Mouse (Mus musculus) liver, adult (tissue): Measurements from ENCODE around the gene Gm45785.

Experiments used
- GATA4 ChIP-seq: IDR thresholded peaks from 2 replicates; pipeline ENCODE4 v1.6.1; 2014; ENCODE audit warnings: mild to moderate bottlenecking, low read length; ENCODE audit not compliant: insufficient replicate concordance

Gene Gm45785

GRCm38 (mm10) chr7:140855860-140856784 lies at the start of gene Gm45785:
Gene Gm45785 (minus strand): TSS chr7:140856331.
- no peak for TF ChIP-seq GATA4

GRCm38 (mm10) chr7:140905642-140906081 lies 49.5 kb upstream of the Gm45785 start:
- no peak for TF ChIP-seq GATA4

DNA sequence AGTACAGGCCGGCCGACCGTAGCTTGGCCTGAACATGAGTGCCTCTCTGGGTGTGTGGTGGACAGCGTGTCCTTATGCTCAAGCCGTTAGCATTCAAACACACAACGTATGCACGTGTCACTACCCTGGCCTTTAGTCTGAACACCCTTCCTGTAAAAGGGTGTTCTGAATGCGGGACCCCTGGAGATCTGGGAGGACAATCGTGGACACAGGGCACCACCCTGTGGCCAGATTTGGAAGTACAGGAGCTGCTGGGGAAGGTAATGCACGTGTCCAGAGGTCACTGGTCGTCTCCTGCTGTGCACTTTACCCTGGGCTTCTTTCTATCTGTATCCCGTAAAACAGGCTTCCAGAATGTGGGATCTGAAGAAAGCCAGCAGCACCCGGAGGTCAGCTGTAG lies 47.1 kb upstream of the Gm45785 start:
- no peak for TF ChIP-seq GATA4

- TF ChIP-seq GATA4: no peak
These were observed 46.1 kb upstream of the Gm45785 start for GRCm38 (mm10) chr7:140902036-140902875.

DNA sequence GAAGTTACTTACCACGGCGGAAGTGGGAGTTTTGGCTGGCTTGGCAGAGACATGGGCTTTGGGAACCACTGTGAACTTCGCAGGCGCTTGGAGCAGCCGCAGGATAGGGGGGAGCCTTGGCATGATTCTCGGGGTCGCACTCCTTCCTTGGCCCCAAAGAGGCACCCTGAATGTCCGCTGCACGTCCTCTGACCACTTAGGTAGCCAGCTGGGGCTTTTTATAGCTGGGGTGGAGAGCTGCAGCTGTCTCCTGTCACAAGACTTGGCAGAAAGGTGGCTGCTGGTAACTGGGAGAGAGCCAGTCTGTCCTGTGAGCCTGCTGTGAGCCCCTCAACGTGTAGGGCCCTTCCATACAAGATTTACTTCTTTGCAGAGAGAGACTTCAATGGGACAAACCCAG lies 44.1 kb upstream of the Gm45785 start, which contains the start of gene Cox8b:
Gene Cox8b (minus strand): TSS at position 227 of the 400 bp plus-strand sequence.
- TF ChIP-seq GATA4: no peak

- TF ChIP-seq GATA4: no peak
These were observed 43.0 kb upstream of the Gm45785 start for GRCm38 (mm10) chr7:140899121-140899520.

DNA sequence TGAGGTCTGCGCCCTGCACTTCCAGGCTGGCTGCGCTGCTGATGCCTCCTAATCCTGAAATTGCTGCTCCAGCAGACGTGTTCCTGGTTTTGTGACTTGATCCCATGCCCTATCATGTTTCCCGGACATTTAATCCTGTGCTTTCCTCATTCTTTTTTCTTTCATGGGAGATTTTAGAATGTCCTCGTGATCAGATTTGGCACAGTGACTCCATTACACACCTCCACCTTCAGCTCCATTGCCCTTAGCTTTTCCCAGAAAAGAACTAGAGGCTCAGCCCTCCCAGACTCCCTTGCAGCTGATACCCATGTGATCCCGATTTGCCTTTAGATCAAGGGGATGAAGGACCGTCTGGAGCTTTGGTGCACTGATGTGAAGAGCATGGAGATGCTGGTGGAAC lies 41.7 kb upstream of the Gm45785 start:
- no peak for TF ChIP-seq GATA4

- no peak for TF ChIP-seq GATA4
These were observed 38.5 kb upstream of the Gm45785 start for GRCm38 (mm10) chr7:140894611-140895010.

DNA sequence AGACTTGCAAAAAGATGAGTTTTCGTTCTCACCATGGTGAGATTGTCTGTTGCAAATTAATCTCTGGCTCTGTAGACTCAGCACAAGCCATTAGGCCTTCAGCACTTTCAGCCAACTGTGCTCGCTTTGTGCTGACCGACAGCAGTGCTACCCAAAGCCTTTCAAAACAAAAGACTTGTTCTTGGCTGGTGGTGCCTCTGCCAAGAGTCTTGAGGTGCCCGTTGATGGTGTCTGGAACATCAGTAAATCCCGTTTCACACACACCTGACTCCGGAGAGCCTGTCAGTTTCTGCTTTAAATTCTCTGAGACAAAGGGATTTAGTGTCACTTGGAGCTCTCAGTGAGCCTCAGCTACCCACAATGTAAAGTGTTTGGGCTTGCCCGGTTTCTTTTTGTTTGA lies 37.9 kb upstream of the Gm45785 start:
- no peak for TF ChIP-seq GATA4

DNA sequence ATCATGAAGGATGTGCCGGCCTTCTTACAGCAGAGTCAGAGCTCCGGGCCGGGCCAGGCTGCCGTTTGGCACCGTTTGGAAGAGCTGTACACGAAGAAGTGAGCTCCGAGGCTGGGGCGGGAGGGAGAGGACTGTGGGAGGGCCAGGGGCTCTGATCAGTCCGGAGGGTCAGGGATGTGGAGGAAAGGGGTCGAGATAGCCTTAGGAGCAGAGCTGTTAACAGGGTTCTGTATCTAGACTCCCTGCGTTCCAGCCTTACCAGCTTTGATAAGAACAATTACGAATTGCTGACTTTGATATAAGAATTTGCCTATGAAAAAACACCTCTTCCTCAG lies 26.3 kb upstream of the Gm45785 start:
- TF ChIP-seq GATA4: no peak

- no peak for TF ChIP-seq GATA4
These were observed 25.8 kb upstream of the Gm45785 start, which contains the start of the genes Psmd13 and Sirt3 for GRCm38 (mm10) chr7:140881696-140882468. Gene Psmd13 (plus strand): TSS chr7:140881968. Gene Sirt3 (minus strand): TSS chr7:140882309.

- no peak for TF ChIP-seq GATA4
These were observed 24.9 kb upstream of the Gm45785 start for GRCm38 (mm10) chr7:140880865-140881515.

DNA sequence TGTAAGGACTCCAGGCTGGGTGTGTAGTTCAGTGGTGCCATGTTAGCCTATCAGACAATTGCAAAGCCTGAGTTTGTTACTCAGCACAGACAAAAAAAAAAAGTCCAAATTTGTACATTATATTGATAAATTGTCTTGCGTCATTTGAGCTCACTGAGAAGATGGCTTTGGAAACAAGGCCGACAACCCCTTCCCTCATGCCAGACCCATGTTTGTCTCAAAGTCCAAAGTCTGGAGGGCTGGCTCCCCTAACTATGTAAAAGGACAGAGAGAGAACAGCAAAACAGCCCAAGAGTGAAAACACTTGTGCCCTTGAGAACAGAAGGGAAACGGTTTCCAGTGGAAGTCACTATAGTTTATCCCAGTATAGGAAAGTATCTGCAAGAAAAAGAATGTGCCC lies 24.3 kb upstream of the Gm45785 start:
- no peak for TF ChIP-seq GATA4

DNA sequence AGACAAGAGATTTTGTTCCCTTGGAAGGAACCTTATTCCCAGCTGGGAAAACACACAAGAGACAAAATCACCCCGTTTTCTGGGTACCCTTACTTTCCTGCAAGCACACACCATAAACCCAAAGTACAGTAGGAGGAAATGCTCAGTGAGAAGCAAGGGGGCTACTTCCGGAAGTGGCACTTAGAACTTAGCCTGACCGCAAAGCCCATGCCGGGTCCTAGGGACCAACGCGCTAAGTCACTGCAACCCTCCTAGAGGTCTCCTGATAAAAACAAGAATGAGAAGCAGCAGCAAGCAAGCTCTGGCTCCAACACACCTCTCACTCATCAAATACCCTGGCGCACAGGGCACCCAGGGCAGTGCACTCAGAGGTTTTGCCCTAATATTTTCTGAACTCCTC lies 23.2 kb upstream of the Gm45785 start:
- no peak for TF ChIP-seq GATA4
